Mouse (Mus musculus) embryonic fibroblast, embryonic 13.5 days (primary cell): ENCODE results near the gene Mapk8ip1.

Experiments
- CTCF ChIP-seq: IDR thresholded peaks from 2 replicates; pipeline ENCODE4 v1.5.1; 2011; ENCODE audit warnings: mild to moderate bottlenecking, control low read depth, low read length, moderate library complexity, borderline replicate concordance; ENCODE audit not compliant: insufficient read depth
- POLR2A ChIP-seq: IDR thresholded peaks from 2 replicates; pipeline ENCODE4 v1.6.1; 2011; ENCODE audit warnings: low read depth, mild to moderate bottlenecking, control low read depth, low read length, moderate library complexity

- TF ChIP-seq CTCF (no peak), POLR2A (no peak)
Observed at GRCm38 (mm10) chr2:92400682-92401081, 381 bp downstream of the Mapk8ip1 start.
